ENCODE assay signal across 13 mouse cellular contexts in the genomic region with DNA sequence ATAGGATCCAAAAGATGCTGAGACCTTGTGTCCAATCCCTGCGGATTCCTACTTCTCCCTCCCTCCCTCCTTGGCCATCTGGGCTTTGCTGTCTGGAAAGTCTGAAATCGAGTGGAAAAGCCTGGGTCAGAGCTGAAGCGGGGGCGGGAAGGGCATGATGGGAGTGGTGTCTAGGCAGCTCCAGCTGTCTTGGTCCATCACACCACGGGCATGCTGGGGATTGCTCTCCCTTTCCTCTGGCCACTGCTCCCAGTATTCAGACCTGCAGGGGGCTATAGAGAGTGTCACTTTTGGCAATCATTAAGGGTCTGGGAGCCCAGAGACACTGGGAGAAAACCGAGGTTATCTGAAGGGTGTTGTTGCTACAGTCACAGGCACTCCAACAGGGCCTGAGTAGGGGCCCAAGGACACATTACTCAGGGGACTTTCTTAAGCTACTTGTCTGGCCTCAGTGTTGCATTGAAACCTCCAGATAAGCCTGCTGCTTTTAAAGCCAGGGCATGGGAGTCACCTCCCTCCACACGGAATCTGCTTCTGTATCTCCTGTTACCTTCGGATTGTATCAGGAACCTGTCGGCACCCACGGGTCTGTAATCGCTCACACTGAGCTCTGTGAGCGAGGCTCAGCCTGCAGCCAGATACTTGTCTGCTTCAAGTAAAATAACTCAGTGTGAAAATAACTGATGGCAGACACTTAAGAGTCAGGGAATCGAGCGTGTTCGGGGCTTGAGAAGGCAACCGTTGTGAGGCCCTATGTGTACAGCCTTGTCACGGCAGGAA. TPM values are rescaled to one million over a fixed set of nuclear protein-coding genes. Genes with fewer than 3 reads are reported as not detected.
DNase-seq lines count a peak whose midpoint lies in the region; ATAC-seq and TF ChIP-seq lines count a peak whose summit lies in the region.
"Had no signal": no experiment of that assay in that cellular context is flagged by ENCODE, and none has a peak within 500 bp of the region (broad histone marks: within the 10 kb centered on the region; RNA-seq: fewer than 3 reads in every experiment).

No protein-coding gene starts in this region.

- no peaks in the 10 kb centered on the region for H3K79me2 ChIP-seq in heart, adult 2 months (replicated peaks; ENCODE audit: control insufficient read depth, insufficient read depth, low read length)

- H3K4me1 ChIP-seq in heart, adult 2 months (ENCODE audit: control insufficient read depth, insufficient read depth, low read length), result no peaks in the 10 kb centered on the region
- no peaks in the 10 kb centered on the region for H3K4me1 ChIP-seq in lung, embryonic 14.5 days (ENCODE audit: insufficient read depth)
- H3K4me1 ChIP-seq in embryonic facial prominence, embryonic 12.5 days, result peaks cover 4% of the 10 kb centered on the region; the same call in 1 of the 2 replicates
- peaks cover 3% of the 10 kb centered on the region; the same call in 1 of the 2 replicates for H3K4me1 ChIP-seq in heart, postnatal 0 days (ENCODE audit: control insufficient read depth, insufficient read depth)
- H3K4me1 ChIP-seq in forebrain, embryonic 14.5 days (ENCODE audit: control insufficient read depth, insufficient read depth, low read length), result no peaks in the 10 kb centered on the region
- H3K4me1 ChIP-seq: forebrain, embryonic 15.5 days had no signal

- no peak for TF ChIP-seq POLR2A in heart, adult 2 months (IDR thresholded peaks at IDR 0.05; ENCODE audit: insufficient read depth, low read depth, low read length)

- H3K4me3 ChIP-seq in heart, adult 2 months, result no peak overlapping the region
- no peak overlapping the region for H3K4me3 ChIP-seq in lung, embryonic 14.5 days (ENCODE audit: low read depth, low read length)
- H3K4me3 ChIP-seq in embryonic facial prominence, embryonic 12.5 days, result no peak overlapping the region
- H3K4me3 ChIP-seq in heart, postnatal 0 days (ENCODE audit: low read depth, low read length), result no peak overlapping the region
- H3K4me3 ChIP-seq in forebrain, embryonic 14.5 days (ENCODE audit: low read depth, low read length), result no peak overlapping the region
- H3K4me3 ChIP-seq: forebrain, embryonic 15.5 days had no signal

- no peaks in the 10 kb centered on the region for H3K36me3 ChIP-seq in heart, adult 2 months (ENCODE audit: control insufficient read depth, insufficient read depth, low read length)
- H3K36me3 ChIP-seq in lung, embryonic 14.5 days (ENCODE audit: insufficient read depth), result peaks cover 12% of the 10 kb centered on the region
- H3K36me3 ChIP-seq in embryonic facial prominence, embryonic 12.5 days, result 0 out of 2 replicates have a peak, but pooled peaks cover 5% of the 10 kb centered on the region
- peaks cover 8% of the 10 kb centered on the region for H3K36me3 ChIP-seq in heart, postnatal 0 days (replicated peaks; ENCODE audit: control insufficient read depth, insufficient read depth, low read length)
- peaks cover 9% of the 10 kb centered on the region; the same call in 1 of the 2 replicates for H3K36me3 ChIP-seq in forebrain, embryonic 14.5 days (ENCODE audit: control insufficient read depth, insufficient read depth, low read length)

- peak; percentile 44; the same call in 1 of the 2 replicates for ATAC-seq in lung, embryonic 14.5 days (ENCODE audit: insufficient read depth)
- ATAC-seq in embryonic facial prominence, embryonic 12.5 days (ENCODE audit: insufficient number of reproducible peaks, insufficient read depth, low FRiP score, low TSS enrichment), result 0 out of 2 replicates have a peak, but pooled peaks have one; percentile 59
- ATAC-seq in heart, postnatal 0 days (ENCODE audit: insufficient read depth, low read depth), result peak; percentile 31
- no peak for ATAC-seq in forebrain, embryonic 14.5 days
- ATAC-seq: forebrain, embryonic 15.5 days had no signal

- TF ChIP-seq CTCF in heart, adult 2 months (IDR thresholded peaks at IDR 0.05), result no peak
- 0 out of 2 replicates have a peak, but pooled peaks have one; percentile 8 for TF ChIP-seq CTCF in lung, embryonic 14.5 days (IDR thresholded peaks at IDR 0.05; ENCODE audit: low read depth)
- no peak; the same call in 1 of the 2 replicates for TF ChIP-seq CTCF in heart, postnatal 0 days (IDR thresholded peaks at IDR 0.05; ENCODE audit: low read depth)

- no peaks in the 10 kb centered on the region for H3K27me3 ChIP-seq in heart, adult 2 months (ENCODE audit: control insufficient read depth, insufficient read depth, low read length)
- no peaks in the 10 kb centered on the region for H3K27me3 ChIP-seq in lung, embryonic 14.5 days (ENCODE audit: insufficient read depth, low read length)
- no peaks in the 10 kb centered on the region for H3K27me3 ChIP-seq in embryonic facial prominence, embryonic 12.5 days
- no peaks in the 10 kb centered on the region for H3K27me3 ChIP-seq in heart, postnatal 0 days (ENCODE audit: control insufficient read depth, insufficient read depth, low read length)
- no peaks in the 10 kb centered on the region for H3K27me3 ChIP-seq in forebrain, embryonic 14.5 days (replicated peaks; ENCODE audit: control insufficient read depth, insufficient read depth, low read length)
- H3K27me3 ChIP-seq: forebrain, embryonic 15.5 days had no signal

- no peak overlapping the region for H3K9ac ChIP-seq in heart, adult 2 months (ENCODE audit: low read depth, low read length)
- H3K9ac ChIP-seq in lung, embryonic 14.5 days, result 0 out of 2 replicates have a peak overlapping the region, but pooled peaks have one; percentile 6
- no peak overlapping the region for H3K9ac ChIP-seq in embryonic facial prominence, embryonic 12.5 days
- no peak overlapping the region for H3K9ac ChIP-seq in heart, postnatal 0 days (replicated peaks; ENCODE audit: low read depth, low read length)
- no peak overlapping the region for H3K9ac ChIP-seq in forebrain, embryonic 14.5 days (ENCODE audit: low read length)
- H3K9ac ChIP-seq: forebrain, embryonic 15.5 days; hindbrain, embryonic 14.5 days had no signal

- WGBS in heart, adult 2 months, result 35% methylated on average over 17 of the region's 17 CpGs
- WGBS in lung, embryonic 14.5 days, result 39% methylated on average over 17 of the region's 17 CpGs
- 69% methylated on average over 17 of the region's 17 CpGs for WGBS in embryonic facial prominence, embryonic 12.5 days
- 13% methylated on average over 17 of the region's 17 CpGs for WGBS in heart, postnatal 0 days
- 76% methylated on average over 17 of the region's 17 CpGs for WGBS in forebrain, embryonic 14.5 days

- DNase-seq in heart, adult 11 months, result peak; percentile 92
- DNase-seq in heart, adult 2 months, result no peak
- peak; percentile 33 for DNase-seq in lung, embryonic 14.5 days
- no peak for DNase-seq in lung, postnatal 14 days
- DNase-seq in heart, postnatal 0 days (ENCODE audit: low spot score), result peak; percentile 39
- DNase-seq in forebrain, embryonic 14.5 days (ENCODE audit: low spot score), result no peak
- no peak for DNase-seq in Muller cell, postnatal 12 days (ENCODE audit: inconsistent ontology term)
- DNase-seq: spleen, adult 18-20 months; thymus, postnatal 14 days had no signal

- no peaks in the 10 kb centered on the region for H3K9me3 ChIP-seq in lung, embryonic 14.5 days (ENCODE audit: low read depth, low read length)
- H3K9me3 ChIP-seq in embryonic facial prominence, embryonic 12.5 days, result no peaks in the 10 kb centered on the region
- no peaks in the 10 kb centered on the region for H3K9me3 ChIP-seq in heart, postnatal 0 days (replicated peaks; ENCODE audit: control insufficient read depth, low read length)
- no peaks in the 10 kb centered on the region for H3K9me3 ChIP-seq in forebrain, embryonic 14.5 days (replicated peaks; ENCODE audit: control insufficient read depth, low read length)
- H3K9me3 ChIP-seq: forebrain, embryonic 15.5 days had no signal

- no peak overlapping the region for H3K4me2 ChIP-seq in lung, embryonic 14.5 days
- no peak overlapping the region for H3K4me2 ChIP-seq in embryonic facial prominence, embryonic 12.5 days (replicated peaks)
- no peak overlapping the region for H3K4me2 ChIP-seq in heart, postnatal 0 days (ENCODE audit: low read depth, low read length)
- H3K4me2 ChIP-seq in forebrain, embryonic 14.5 days (ENCODE audit: low read length), result no peak overlapping the region
- H3K4me2 ChIP-seq: forebrain, embryonic 15.5 days; hindbrain, embryonic 14.5 days had no signal

- no peak for TF ChIP-seq EP300 in heart, adult 2 months (IDR thresholded peaks at IDR 0.05; ENCODE audit: insufficient read depth, low read depth, low read length)
- TF ChIP-seq EP300 in heart, postnatal 0 days (IDR thresholded peaks at IDR 0.05; ENCODE audit: low read depth), result no peak

- no peak overlapping the region for H3K27ac ChIP-seq in heart, adult 2 months
- no peak overlapping the region for H3K27ac ChIP-seq in lung, embryonic 14.5 days (ENCODE audit: low read depth)
- H3K27ac ChIP-seq in embryonic facial prominence, embryonic 12.5 days, result no peak overlapping the region
- H3K27ac ChIP-seq in heart, postnatal 0 days (ENCODE audit: low read depth), result no peak overlapping the region
- H3K27ac ChIP-seq in forebrain, embryonic 14.5 days (ENCODE audit: low read depth, low read length), result no peak overlapping the region
- H3K27ac ChIP-seq: forebrain, embryonic 15.5 days; hindbrain, embryonic 14.5 days had no signal

- intact Hi-C loops in heart, adult 2 months (cut with DNase I), result loop anchor here (5.0 kb wide), 1 partner anchor 344 kb away; no protein-coding TSS in a partner anchor

RNA-seq across cellular contexts. Expression of a gene that starts 29.0 kb away (rescaled TPM):
- total RNA-seq in heart, adult 2 months (2021), result 1 to 10 TPM; 1.5 to 2.8 TPM
- polyA plus RNA-seq in heart, adult 2 months (2012; rRNA removed), result 0.04 TPM in 1 of 2 replicates, not detected in the other
- 10.6 and 14.0 TPM in 2 replicates for polyA plus RNA-seq in lung, embryonic 14.5 days (2014; fragmentation: Nextera tagmentation; extraction: Ambion mirVana)
- polyA plus RNA-seq in embryonic facial prominence, embryonic 12.5 days (2016; fragmentation: Nextera tagmentation; extraction: Ambion mirVana), result 20.5 and 22.3 TPM in 2 replicates
- total RNA-seq in heart, postnatal 0 days (2014; rRNA removed; ENCODE audit: low replicate concordance), result 0.15 and 0.84 TPM in 2 replicates
- polyA plus RNA-seq in heart, postnatal 0 days (2015; fragmentation: Nextera tagmentation; extraction: Ambion mirVana), result 0.10 and 0.23 TPM in 2 replicates
- polyA plus RNA-seq in forebrain, embryonic 14.5 days (2014; fragmentation: Nextera tagmentation; extraction: Ambion mirVana), result 0.24 and 0.32 TPM in 2 replicates
- total RNA-seq: megakaryocyte progenitor cell, adult 5-6 weeks had no signal

Comparison
In these comparisons a context has a peak if more than half of its experiments do, and no peak if none do; other contexts are left out.
1. DNase-seq: peak in heart, adult 11 months (single experiment), lung, embryonic 14.5 days (single experiment) and heart, postnatal 0 days (single experiment); none in heart, adult 2 months (0 of 2), lung, postnatal 14 days (single experiment), forebrain, embryonic 14.5 days (single experiment) and Muller cell, postnatal 12 days (single experiment).